Mouse (Mus musculus): Measurements from ENCODE around the gene Gpr68. TPM values are rescaled to one million over a fixed set of nuclear protein-coding genes. Genes with fewer than 3 reads are reported as not detected.

Gene Gpr68
- polyA plus RNA-seq, 1 experiment from 2014 or later, result 1.6 TPM

DNA sequence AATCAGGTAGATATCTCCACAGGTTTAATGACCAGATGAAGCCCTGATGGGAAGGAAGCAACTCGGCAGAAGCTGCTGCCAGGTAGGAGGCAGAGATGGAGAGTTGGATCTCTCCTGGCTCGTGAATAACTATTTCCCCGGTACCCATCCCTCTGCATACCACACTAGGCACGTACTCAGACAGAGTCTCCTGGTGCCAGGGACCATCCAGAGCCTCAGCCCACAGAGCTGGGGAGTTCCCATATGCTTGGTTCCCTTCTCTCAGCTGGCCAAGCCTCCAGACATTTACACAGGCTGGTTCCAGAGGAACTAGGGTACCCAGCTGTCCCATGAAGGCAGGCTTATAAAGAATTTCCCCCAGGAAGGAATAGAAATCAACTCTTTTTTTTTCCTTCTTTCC lies 21.1 kb downstream of the Gpr68 start:
- no peak overlapping the region for H3K9ac ChIP-seq (replicated peaks)
- no peak overlapping the region for H3K27ac ChIP-seq
- H3K36me3 ChIP-seq, result no peaks in the 10 kb centered on the region
- no peaks in the 10 kb centered on the region for H3K27me3 ChIP-seq
- ATAC-seq, result no peak
- no peak overlapping the region for H3K4me2 ChIP-seq (replicated peaks)
- WGBS, result 91% methylated on average over 4 of the region's 4 CpGs
- peaks cover 6% of the 10 kb centered on the region; the same call in 1 of the 2 replicates for H3K9me3 ChIP-seq
- H3K4me1 ChIP-seq (replicated peaks), result no peaks in the 10 kb centered on the region
- H3K4me3 ChIP-seq (replicated peaks), result no peak overlapping the region

GRCm38 (mm10) chr12:100885585-100885984 lies 22.4 kb downstream of the Gpr68 start:
- Histone ChIP-seq H3K4me2 (replicated peaks) (no peak overlapping the region), H3K4me1 (replicated peaks) (no peaks in the 10 kb centered on the region), H3K9me3 (peaks cover 4% of the 10 kb centered on the region; the same call in 1 of the 2 replicates), H3K9ac (replicated peaks) (no peak overlapping the region), H3K36me3 (no peaks in the 10 kb centered on the region), H3K27me3 (no peaks in the 10 kb centered on the region), H3K4me3 (replicated peaks) (no peak overlapping the region), H3K27ac (no peak overlapping the region)
- 95% methylated on average over 3 of the region's 3 CpGs for WGBS
- no peak for ATAC-seq

DNA sequence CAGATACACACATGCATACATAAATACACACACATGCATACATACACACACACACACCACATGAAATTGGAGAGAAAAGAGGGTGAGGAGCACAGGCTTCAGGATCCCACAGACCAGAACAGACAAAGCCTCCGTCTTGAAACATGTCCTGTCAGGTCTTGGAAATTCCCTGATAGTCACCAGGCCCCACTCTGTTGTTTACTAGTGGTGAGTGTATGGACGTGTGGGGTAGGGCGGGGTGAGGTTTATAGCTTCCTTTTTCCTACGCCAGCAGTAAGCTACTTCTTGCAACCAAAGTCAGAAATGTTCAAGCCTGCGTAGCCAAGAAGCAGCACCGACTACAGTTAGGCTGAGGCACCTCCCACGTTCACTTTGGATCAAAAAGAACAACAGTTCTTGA lies 24.8 kb downstream of the Gpr68 start:
- Histone ChIP-seq H3K27me3 (no peaks in the 10 kb centered on the region), H3K9me3 (no peaks in the 10 kb centered on the region), H3K36me3 (no peaks in the 10 kb centered on the region), H3K9ac (replicated peaks) (no peak overlapping the region), H3K4me2 (replicated peaks) (no peak overlapping the region), H3K27ac (no peak overlapping the region), H3K4me3 (replicated peaks) (no peak overlapping the region), H3K4me1 (replicated peaks) (no peaks in the 10 kb centered on the region)
- WGBS, result 84% methylated on average over 7 of the region's 7 CpGs
- ATAC-seq, result no peak

- Histone ChIP-seq H3K4me1 (replicated peaks) (no peaks in the 10 kb centered on the region), H3K27ac (no peak overlapping the region), H3K9ac (replicated peaks) (no peak overlapping the region), H3K4me2 (replicated peaks) (no peak overlapping the region), H3K9me3 (no peaks in the 10 kb centered on the region), H3K36me3 (no peaks in the 10 kb centered on the region), H3K27me3 (no peaks in the 10 kb centered on the region), H3K4me3 (replicated peaks) (no peak overlapping the region)
- no peak for ATAC-seq
- WGBS, result 94% methylated on average over 16 of the region's 16 CpGs
Observed at GRCm38 (mm10) chr12:100878556-100878955, 29.4 kb downstream of the Gpr68 start.

DNA sequence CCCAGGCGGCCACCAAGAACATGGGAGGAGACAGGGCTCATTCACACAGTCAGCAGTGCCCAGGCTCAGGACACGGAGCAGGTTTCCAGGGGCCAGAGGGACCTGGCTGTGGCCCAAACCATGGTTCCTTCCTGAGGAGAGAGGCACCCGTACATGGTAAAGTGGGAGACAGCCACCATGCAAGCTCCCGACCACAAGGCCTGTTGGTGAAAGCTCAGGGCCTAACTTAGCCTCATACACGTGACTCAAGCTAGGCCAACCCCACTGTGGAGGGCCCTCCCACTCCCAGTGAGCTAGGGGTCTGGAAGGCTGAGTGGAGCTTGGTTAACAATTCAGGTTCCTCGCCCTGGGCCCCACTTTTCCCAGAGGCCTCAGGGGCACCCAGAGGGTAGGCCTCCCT lies 30.1 kb downstream of the Gpr68 start:
- Histone ChIP-seq H3K36me3 (no peaks in the 10 kb centered on the region), H3K27ac (no peak overlapping the region), H3K4me1 (replicated peaks) (no peaks in the 10 kb centered on the region), H3K4me3 (replicated peaks) (no peak overlapping the region), H3K4me2 (replicated peaks) (no peak overlapping the region), H3K9ac (replicated peaks) (no peak overlapping the region), H3K27me3 (no peaks in the 10 kb centered on the region), H3K9me3 (no peaks in the 10 kb centered on the region)
- WGBS, result 78% methylated on average over 6 of the region's 6 CpGs
- ATAC-seq, result no peak

GRCm38 (mm10) chr12:100875960-100876359 lies 32.0 kb downstream of the Gpr68 start:
- no peaks in the 10 kb centered on the region for H3K27me3 ChIP-seq
- no peaks in the 10 kb centered on the region for H3K4me1 ChIP-seq (replicated peaks)
- 74% methylated on average over 5 of the region's 6 CpGs for WGBS
- H3K27ac ChIP-seq, result no peak overlapping the region
- H3K9me3 ChIP-seq, result no peaks in the 10 kb centered on the region
- ATAC-seq, result no peak
- no peak overlapping the region for H3K4me3 ChIP-seq (replicated peaks)
- H3K9ac ChIP-seq (replicated peaks), result no peak overlapping the region
- H3K36me3 ChIP-seq, result no peaks in the 10 kb centered on the region
- no peak overlapping the region for H3K4me2 ChIP-seq (replicated peaks)

DNA sequence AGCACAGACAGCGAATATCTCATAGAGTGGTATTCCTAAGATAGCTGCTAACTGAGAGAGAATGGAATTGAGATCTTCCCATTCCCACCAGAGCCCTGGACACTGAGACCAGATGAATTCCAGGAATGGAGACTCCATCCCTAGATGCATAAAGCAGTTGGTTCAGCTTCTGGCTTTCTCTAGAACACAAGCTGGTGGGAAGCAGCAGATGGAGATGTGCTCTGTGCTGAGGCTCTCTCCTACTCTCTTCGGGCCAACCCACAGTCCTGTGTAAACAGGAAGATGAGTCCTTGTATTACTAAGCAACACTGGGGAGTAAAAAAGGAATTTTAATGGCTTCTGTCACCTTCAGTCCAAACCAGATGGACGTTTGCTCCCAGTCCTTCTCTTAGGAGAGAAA lies 32.4 kb downstream of the Gpr68 start:
- H3K4me2 ChIP-seq (replicated peaks), result no peak overlapping the region
- no peaks in the 10 kb centered on the region for H3K36me3 ChIP-seq
- H3K4me1 ChIP-seq (replicated peaks), result no peaks in the 10 kb centered on the region
- no peak overlapping the region for H3K4me3 ChIP-seq (replicated peaks)
- no peak for ATAC-seq
- H3K9me3 ChIP-seq, result no peaks in the 10 kb centered on the region
- no peak overlapping the region for H3K27ac ChIP-seq
- WGBS, result 67% methylated on average over 3 of the region's 3 CpGs
- H3K27me3 ChIP-seq, result no peaks in the 10 kb centered on the region
- H3K9ac ChIP-seq (replicated peaks), result no peak overlapping the region

GRCm38 (mm10) chr12:100873612-100874011 lies 34.4 kb downstream of the Gpr68 start:
- Histone ChIP-seq H3K4me3 (replicated peaks) (no peak overlapping the region), H3K9ac (replicated peaks) (no peak overlapping the region), H3K27me3 (no peaks in the 10 kb centered on the region), H3K4me1 (replicated peaks) (no peaks in the 10 kb centered on the region), H3K9me3 (peaks cover 6% of the 10 kb centered on the region; the same call in 1 of the 2 replicates), H3K27ac (no peak overlapping the region), H3K36me3 (no peaks in the 10 kb centered on the region), H3K4me2 (replicated peaks) (no peak overlapping the region)
- WGBS, result 73% methylated on average over 3 of the region's 3 CpGs
- no peak for ATAC-seq

DNA sequence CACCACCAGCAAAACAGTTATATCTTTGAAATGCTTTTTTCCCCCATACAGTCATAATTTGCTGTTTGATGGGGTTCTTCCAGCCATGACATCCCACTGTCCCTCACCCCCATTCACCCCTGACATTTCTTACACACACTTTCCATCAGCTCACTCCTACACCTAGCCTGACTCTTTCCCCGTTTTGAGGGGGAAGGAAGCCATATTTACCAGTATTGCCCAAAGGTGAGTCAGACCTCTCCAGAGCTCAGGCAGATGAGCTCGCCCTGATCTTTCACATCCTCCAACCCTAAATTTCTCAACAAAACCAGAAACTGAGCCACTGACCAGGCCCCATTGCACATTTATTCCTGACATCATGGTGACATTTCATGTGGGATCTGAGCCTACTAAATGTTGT lies 36.2 kb downstream of the Gpr68 start:
- Histone ChIP-seq H3K9me3 (peaks cover 6% of the 10 kb centered on the region; the same call in 1 of the 2 replicates), H3K4me3 (replicated peaks) (no peak overlapping the region), H3K4me2 (replicated peaks) (no peak overlapping the region), H3K36me3 (no peaks in the 10 kb centered on the region), H3K9ac (replicated peaks) (no peak overlapping the region), H3K4me1 (replicated peaks) (no peaks in the 10 kb centered on the region; the same call in 1 of the 2 replicates), H3K27me3 (no peaks in the 10 kb centered on the region), H3K27ac (no peak overlapping the region)
- 94% methylated on average over 2 of the region's 2 CpGs for WGBS
- ATAC-seq, result no peak

DNA sequence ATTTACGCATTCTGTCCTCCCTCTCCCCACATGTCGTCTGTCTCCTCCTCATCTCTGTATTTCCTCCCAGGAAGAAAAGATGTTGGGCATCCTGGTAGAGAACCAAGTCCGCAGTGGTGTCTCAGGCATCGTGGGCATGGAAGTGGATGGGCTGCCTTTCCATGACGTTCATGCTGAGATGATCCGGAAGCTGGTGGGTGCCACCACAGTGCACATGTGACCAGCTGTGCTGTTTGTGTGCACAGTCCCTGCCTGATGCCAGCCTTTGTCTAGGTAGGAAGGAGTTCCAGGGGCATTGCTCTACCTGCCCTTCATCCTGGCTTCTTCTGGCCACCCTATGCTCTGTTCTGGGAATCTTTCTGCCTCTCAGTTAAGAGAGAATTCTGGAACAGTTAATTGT lies 36.8 kb downstream of the Gpr68 start:
- no peaks in the 10 kb centered on the region for H3K27me3 ChIP-seq
- H3K4me1 ChIP-seq (replicated peaks), result no peaks in the 10 kb centered on the region; the same call in 1 of the 2 replicates
- no peak overlapping the region for H3K4me3 ChIP-seq (replicated peaks)
- peaks cover 6% of the 10 kb centered on the region; the same call in 1 of the 2 replicates for H3K9me3 ChIP-seq
- no peak overlapping the region for H3K9ac ChIP-seq (replicated peaks)
- WGBS, result 89% methylated on average over 6 of the region's 6 CpGs
- no peaks in the 10 kb centered on the region for H3K36me3 ChIP-seq
- ATAC-seq, result no peak
- H3K27ac ChIP-seq, result no peak overlapping the region
- no peak overlapping the region for H3K4me2 ChIP-seq (replicated peaks)

DNA sequence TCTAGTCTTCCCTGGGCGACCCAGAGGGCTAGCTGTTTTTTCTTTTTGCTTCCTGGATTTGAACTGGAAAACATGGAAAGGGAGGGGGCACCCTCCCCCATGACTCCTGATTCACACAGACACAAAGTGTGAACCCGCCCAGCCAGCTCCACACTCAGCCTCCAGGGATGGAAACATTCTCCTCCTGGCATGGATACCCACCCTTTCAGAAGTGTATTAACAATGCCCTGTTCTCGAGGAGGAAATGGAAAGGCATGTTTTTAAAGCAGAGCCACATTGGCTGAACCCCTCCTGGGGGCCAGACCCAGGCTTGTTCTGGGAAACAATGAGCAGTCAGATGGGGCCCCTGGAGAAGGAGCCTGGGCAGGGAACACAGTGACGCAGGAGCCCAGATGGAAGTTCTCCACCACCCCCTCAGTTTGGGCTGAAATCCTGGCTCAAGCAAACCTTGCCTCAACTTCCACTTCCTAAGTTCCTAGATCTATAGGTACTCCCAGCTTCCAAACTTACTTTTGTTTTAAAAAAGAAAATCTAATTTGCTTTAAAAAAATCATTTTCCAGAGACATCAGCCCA lies 39.9 kb downstream of the Gpr68 start:
- H3K4me2 ChIP-seq (replicated peaks), result no peak overlapping the region
- H3K27ac ChIP-seq, result no peak overlapping the region
- no peak overlapping the region for H3K9ac ChIP-seq (replicated peaks)
- H3K27me3 ChIP-seq, result no peaks in the 10 kb centered on the region
- no peak for ATAC-seq
- 60% methylated on average over 4 of the region's 4 CpGs for WGBS
- H3K36me3 ChIP-seq, result no peaks in the 10 kb centered on the region
- no peak overlapping the region for H3K4me3 ChIP-seq (replicated peaks)
- peaks cover 6% of the 10 kb centered on the region; the same call in 1 of the 2 replicates for H3K9me3 ChIP-seq
- no peaks in the 10 kb centered on the region; the same call in 1 of the 2 replicates for H3K4me1 ChIP-seq (replicated peaks)

DNA sequence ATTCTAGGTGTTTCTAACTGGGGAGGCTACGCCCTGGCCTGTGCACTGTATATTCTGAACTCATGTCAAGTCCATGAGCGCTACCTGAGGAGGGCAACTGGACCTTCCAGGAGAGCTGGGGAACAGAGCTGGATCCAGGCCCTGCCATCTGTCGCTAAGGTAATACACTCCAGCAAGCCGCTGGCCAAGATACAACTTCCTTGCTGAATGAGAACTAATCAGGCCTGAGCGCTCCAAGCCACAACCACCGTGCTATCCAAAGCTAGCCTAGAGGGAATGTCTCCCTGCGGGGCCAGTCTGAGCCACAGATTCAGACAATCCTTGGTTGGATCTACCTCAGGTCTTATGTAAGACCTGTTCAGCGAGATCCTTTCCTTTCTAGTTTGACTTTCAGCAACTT lies 40.9 kb downstream of the Gpr68 start:
- Histone ChIP-seq H3K9ac (replicated peaks) (no peak overlapping the region), H3K36me3 (no peaks in the 10 kb centered on the region), H3K27me3 (no peaks in the 10 kb centered on the region), H3K9me3 (peaks cover 6% of the 10 kb centered on the region; the same call in 1 of the 2 replicates), H3K4me1 (replicated peaks) (no peaks in the 10 kb centered on the region; the same call in 1 of the 2 replicates), H3K27ac (no peak overlapping the region), H3K4me2 (replicated peaks) (no peak overlapping the region), H3K4me3 (replicated peaks) (no peak overlapping the region)
- ATAC-seq, result no peak
- 89% methylated on average over 8 of the region's 8 CpGs for WGBS

DNA sequence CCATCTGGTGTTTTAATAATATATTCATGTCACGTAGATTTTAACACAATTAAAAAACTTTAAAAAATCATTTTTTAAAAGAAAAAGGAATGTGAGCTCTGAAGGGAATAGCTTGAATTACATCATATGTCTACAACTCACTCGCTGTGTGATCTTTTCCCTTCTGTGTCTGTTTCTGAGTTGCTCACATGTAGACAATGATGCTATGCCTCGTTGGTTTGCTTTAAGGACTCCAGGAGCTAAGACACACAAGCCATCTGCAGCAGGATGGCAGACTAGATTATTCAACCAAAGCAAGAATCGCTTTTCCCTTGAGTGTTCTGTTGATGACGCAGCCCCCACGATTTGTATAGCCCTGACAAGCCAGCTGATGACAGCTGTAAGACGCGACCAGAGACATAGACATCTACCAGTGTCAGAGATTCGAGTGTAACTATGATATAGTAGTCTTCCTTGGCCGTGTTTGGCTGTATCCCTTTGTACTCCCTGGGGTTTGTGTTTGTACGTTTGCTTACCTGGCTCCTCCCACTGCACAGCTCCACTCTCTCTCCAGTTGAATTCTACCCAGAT lies 42.4 kb downstream of the Gpr68 start:
- no peak overlapping the region for H3K4me3 ChIP-seq (replicated peaks)
- no peak overlapping the region for H3K27ac ChIP-seq
- 71% methylated on average over 11 of the region's 11 CpGs for WGBS
- H3K4me1 ChIP-seq (replicated peaks), result no peaks in the 10 kb centered on the region; the same call in 1 of the 2 replicates
- no peak for ATAC-seq
- H3K9ac ChIP-seq (replicated peaks), result no peak overlapping the region
- H3K9me3 ChIP-seq, result peaks cover 6% of the 10 kb centered on the region; the same call in 1 of the 2 replicates
- H3K36me3 ChIP-seq, result no peaks in the 10 kb centered on the region
- no peak overlapping the region for H3K4me2 ChIP-seq (replicated peaks)
- H3K27me3 ChIP-seq, result no peaks in the 10 kb centered on the region
